ENCODE assay signal across 18 mouse cellular contexts in genomic region chr13:99753526-99753925, GRCm38 (mm10).
DNase-seq lines count a peak whose midpoint lies in the region; ATAC-seq lines count a peak whose summit lies in the region.
"Had no signal": no experiment of that assay in that cellular context is flagged by ENCODE, and none has a peak within 500 bp of the region (broad histone marks: within the 10 kb centered on the region; RNA-seq: fewer than 3 reads in every experiment).

No protein-coding gene starts in this region.

- peaks cover 5% of the 10 kb centered on the region for H3K4me1 ChIP-seq in heart, embryonic 12.5 days (replicated peaks)
- peaks cover 65% of the 10 kb centered on the region for H3K4me1 ChIP-seq in liver, embryonic 13.5 days (replicated peaks)
- H3K4me1 ChIP-seq in liver, embryonic 16.5 days (ENCODE audit: control insufficient read depth, low read depth, low read length), result peaks cover 30% of the 10 kb centered on the region
- H3K4me1 ChIP-seq: hindbrain, embryonic 12.5 days had no signal

- peak; percentile 53 for DNase-seq in heart, adult 11 months
- DNase-seq in ZHBTc4 (ENCODE audit: low read depth, low spot score), result peak; percentile 10
- no peak for DNase-seq in liver, embryonic 13.5 days
- DNase-seq in testis, postnatal 10 days (ENCODE audit: low spot score), result no peak
- DNase-seq in ovary, adult 18-20 months (ENCODE audit: low spot score), result no peak
- no peak for DNase-seq in gastrocnemius, postnatal 25 days
- DNase-seq: cerebellum, adult 18-20 months; cerebellum, adult 9-10 months; cerebellum, postnatal 14 days; gastrocnemius, postnatal 36 days; heart, postnatal 14 days; heart, postnatal 4 days had no signal

- no peaks in the 10 kb centered on the region for H3K27me3 ChIP-seq in heart, embryonic 12.5 days (replicated peaks)
- no peaks in the 10 kb centered on the region for H3K27me3 ChIP-seq in liver, embryonic 13.5 days
- H3K27me3 ChIP-seq in liver, embryonic 16.5 days (ENCODE audit: control insufficient read depth, insufficient read depth, low read depth, low read length), result no peaks in the 10 kb centered on the region
- H3K27me3 ChIP-seq: forebrain, embryonic 15.5 days; heart, embryonic 13.5 days; hindbrain, embryonic 12.5 days; hindbrain, embryonic 15.5 days had no signal

- no peak overlapping the region for H3K4me2 ChIP-seq in heart, embryonic 12.5 days
- peak overlapping the region; percentile 56 for H3K4me2 ChIP-seq in liver, embryonic 13.5 days
- H3K4me2 ChIP-seq in liver, embryonic 16.5 days (ENCODE audit: low read depth, low read length), result peak overlapping the region; percentile 55
- H3K4me2 ChIP-seq: forebrain, embryonic 15.5 days; heart, embryonic 13.5 days; hindbrain, embryonic 12.5 days; hindbrain, embryonic 15.5 days had no signal

- H3K9me3 ChIP-seq in heart, embryonic 12.5 days (replicated peaks), result no peaks in the 10 kb centered on the region
- no peaks in the 10 kb centered on the region for H3K9me3 ChIP-seq in liver, embryonic 13.5 days (replicated peaks)
- H3K9me3 ChIP-seq in liver, embryonic 16.5 days (replicated peaks; ENCODE audit: control insufficient read depth, low read length), result no peaks in the 10 kb centered on the region
- H3K9me3 ChIP-seq: forebrain, embryonic 15.5 days; heart, embryonic 13.5 days; hindbrain, embryonic 12.5 days; hindbrain, embryonic 15.5 days had no signal

- H3K4me3 ChIP-seq in heart, embryonic 12.5 days, result no peak overlapping the region
- H3K4me3 ChIP-seq in liver, embryonic 13.5 days (replicated peaks), result no peak overlapping the region
- H3K4me3 ChIP-seq in liver, embryonic 16.5 days (ENCODE audit: low read depth, low read length), result no peak overlapping the region
- H3K4me3 ChIP-seq: forebrain, embryonic 15.5 days; heart, embryonic 13.5 days; hindbrain, embryonic 12.5 days; hindbrain, embryonic 15.5 days had no signal

- H3K9ac ChIP-seq in heart, embryonic 12.5 days, result no peak overlapping the region
- H3K9ac ChIP-seq in liver, embryonic 13.5 days, result peak overlapping the region; percentile 55; the same call in 1 of the 2 replicates
- H3K9ac ChIP-seq in liver, embryonic 16.5 days (ENCODE audit: low read depth, low read length), result peak overlapping the region; percentile 55
- H3K9ac ChIP-seq: forebrain, embryonic 15.5 days; heart, embryonic 13.5 days; hindbrain, embryonic 12.5 days; hindbrain, embryonic 15.5 days had no signal

- no peak for ATAC-seq in heart, embryonic 12.5 days (ENCODE audit: insufficient number of reproducible peaks, low FRiP score)
- peak; percentile 19; the same call in 1 of the 2 replicates for ATAC-seq in liver, embryonic 13.5 days (ENCODE audit: low read depth)
- peak; percentile 23; the same call in 1 of the 2 replicates for ATAC-seq in liver, embryonic 16.5 days (ENCODE audit: low read depth)

- H3K27ac ChIP-seq in heart, embryonic 12.5 days (ENCODE audit: poor library complexity, severe bottlenecking), result no peak overlapping the region
- peak overlapping the region; percentile 92 for H3K27ac ChIP-seq in liver, embryonic 13.5 days
- H3K27ac ChIP-seq in liver, embryonic 16.5 days (ENCODE audit: low read length), result peak overlapping the region; percentile 92
- H3K27ac ChIP-seq: heart, embryonic 13.5 days; hindbrain, embryonic 12.5 days had no signal

- WGBS in heart, embryonic 12.5 days, result 68% methylated on average over 3 of the region's 3 CpGs
- 64% methylated on average over 3 of the region's 3 CpGs for WGBS in liver, embryonic 13.5 days (ENCODE audit: insufficient replicate concordance)
- 65% methylated on average over 3 of the region's 3 CpGs for WGBS in liver, embryonic 16.5 days (ENCODE audit: insufficient replicate concordance)

- no peaks in the 10 kb centered on the region for H3K36me3 ChIP-seq in heart, embryonic 12.5 days
- H3K36me3 ChIP-seq in liver, embryonic 13.5 days, result no peaks in the 10 kb centered on the region
- H3K36me3 ChIP-seq in liver, embryonic 16.5 days (ENCODE audit: control insufficient read depth, insufficient read depth), result no peaks in the 10 kb centered on the region
- H3K36me3 ChIP-seq: forebrain, embryonic 15.5 days; heart, embryonic 13.5 days; hindbrain, embryonic 12.5 days; hindbrain, embryonic 15.5 days had no signal

Comparison
In these comparisons a context has a peak if more than half of its experiments do, and no peak if none do; other contexts are left out.
1. DNase-seq: peak in heart, adult 11 months (single experiment) and ZHBTc4 (single experiment); none in liver, embryonic 13.5 days (single experiment), testis, postnatal 10 days (single experiment), ovary, adult 18-20 months (single experiment) and gastrocnemius, postnatal 25 days (single experiment).